Mouse (Mus musculus): ENCODE results near the gene Serpinb1c. TPM values are rescaled to one million over a fixed set of nuclear protein-coding genes. Genes with fewer than 3 reads are reported as not detected.

Gene Serpinb1c
- total and polyA plus RNA-seq, 3 experiments: not detected

DNA sequence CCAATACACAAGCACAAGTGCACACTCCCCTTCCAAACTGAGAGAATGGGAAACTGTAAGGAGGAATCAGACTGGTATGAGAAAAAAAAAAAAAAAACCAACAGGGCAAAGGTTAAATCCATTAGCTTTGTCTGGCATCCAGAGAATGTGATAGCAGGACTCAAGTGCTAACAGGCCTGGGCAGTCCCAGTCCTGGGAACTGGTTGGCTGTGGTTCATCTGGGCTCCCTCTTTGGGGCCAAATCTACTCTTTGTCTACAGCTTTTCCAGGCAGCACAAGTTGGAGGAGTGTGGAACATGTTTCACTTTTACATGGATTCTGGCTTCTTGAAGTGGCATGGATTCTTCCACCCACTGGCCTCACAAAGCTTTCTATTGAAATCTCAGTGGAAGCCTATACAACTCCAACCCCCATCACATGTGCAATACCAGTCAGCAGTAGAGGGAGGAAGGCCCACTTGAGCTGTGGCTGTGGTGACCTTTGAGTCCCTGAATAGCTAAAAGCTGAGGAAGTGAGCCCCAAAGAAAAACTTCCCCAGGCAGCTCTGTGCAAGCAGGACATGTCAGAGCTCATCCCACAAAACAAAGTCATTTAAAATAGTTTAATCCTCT is 14.9 kb upstream of the Serpinb1c start:
- H3K9me3 ChIP-seq (replicated peaks; ENCODE audit: insufficient read depth, low read length): no peaks in the 10 kb centered on the region
- no peak for DNase-seq (ENCODE audit: low read depth, low spot score)
- H3K4me3 ChIP-seq (ENCODE audit: control insufficient read depth in 1 of 2, insufficient read depth in 1 of 2, low read depth in 2 of 2, low read length in 2 of 2): no peak overlapping the region
- no peaks in the 10 kb centered on the region for H3K79me2 ChIP-seq (ENCODE audit: control insufficient read depth, insufficient read depth, low read length, poor library complexity)
- no peak for TF ChIP-seq NRF1 (IDR thresholded peaks at IDR 0.05; ENCODE audit: insufficient read depth, low read depth, low read length, poor library complexity, severe bottlenecking)
- TF ChIP-seq GATA1 (IDR thresholded peaks at IDR 0.05; ENCODE audit: low read depth, low read length): no peak
- no peak for TF ChIP-seq CTCF (IDR thresholded peaks at IDR 0.05 in 2 of 3, conservative IDR thresholded peaks at IDR 0.05 in 1 of 3; ENCODE audit: control insufficient read depth in 1 of 3, insufficient read depth in 1 of 3, low read depth in 2 of 3, low read length in 3 of 3, poor library complexity in 1 of 3, severe bottlenecking in 1 of 3)
- no peak for TF ChIP-seq RAD21 (IDR thresholded peaks at IDR 0.05; ENCODE audit: low read depth, low read length)
- TF ChIP-seq E2F4 (IDR thresholded peaks at IDR 0.05; ENCODE audit: borderline replicate concordance, low read depth, low read length): no peak
- no peak for TF ChIP-seq MYB (IDR thresholded peaks at IDR 0.05; ENCODE audit: low read depth, low read length)
- TF ChIP-seq SMC3 (IDR thresholded peaks at IDR 0.05; ENCODE audit: low read depth, low read length): no peak
- TF ChIP-seq KAT2A (conservative IDR thresholded peaks at IDR 0.05; ENCODE audit: low read depth, low read length): no peak
- no peak for TF ChIP-seq GABPA (IDR thresholded peaks at IDR 0.05; ENCODE audit: low read depth, low read length)
- TF ChIP-seq USF1 (IDR thresholded peaks at IDR 0.05; ENCODE audit: low read depth, low read length): no peak
- no peak for TF ChIP-seq RCOR1 (IDR thresholded peaks at IDR 0.05; ENCODE audit: low read depth, low read length)
- no peak for TF ChIP-seq ETS1 (IDR thresholded peaks at IDR 0.05; ENCODE audit: low read depth, low read length)
- no peak for TF ChIP-seq CHD2 (IDR thresholded peaks at IDR 0.05; ENCODE audit: low read length)
- TF ChIP-seq UBTF (IDR thresholded peaks at IDR 0.05; ENCODE audit: borderline replicate concordance, insufficient read depth, low read depth, low read length): no peak
- no peak for TF ChIP-seq POLR2AphosphoS5 (IDR thresholded peaks at IDR 0.05; ENCODE audit: borderline replicate concordance, low read depth, low read length)
- TF ChIP-seq MAFK (IDR thresholded peaks at IDR 0.05; ENCODE audit: borderline replicate concordance, low read depth, low read length): no peak
- no peak for TF ChIP-seq MEF2A (IDR thresholded peaks at IDR 0.05; ENCODE audit: extremely low read depth, insufficient replicate concordance, low read depth, low read length, poor library complexity, severe bottlenecking)
- no peak for TF ChIP-seq EP300 (IDR thresholded peaks at IDR 0.05; ENCODE audit: low read depth in 1 of 2, low read length in 2 of 2)
- TF ChIP-seq TBP (IDR thresholded peaks at IDR 0.05; ENCODE audit: low read depth, low read length): no peak
- no peak for TF ChIP-seq ZC3H11A (IDR thresholded peaks at IDR 0.05; ENCODE audit: low read depth, low read length)
- H3K27ac ChIP-seq (ENCODE audit: control insufficient read depth, low read depth, low read length): no peak overlapping the region
- no peak overlapping the region for H3K9ac ChIP-seq (ENCODE audit: control insufficient read depth, low read depth, low read length, poor library complexity, severe bottlenecking)
- H3K36me3 ChIP-seq (ENCODE audit: control insufficient read depth in 1 of 2, insufficient read depth in 2 of 2, low read length in 2 of 2): no peaks in the 10 kb centered on the region
- no peaks in the 10 kb centered on the region; a peak in 1 of 4 replicates for H3K4me1 ChIP-seq (ENCODE audit: control insufficient read depth in 1 of 2, insufficient read depth in 2 of 2, low read length in 2 of 2)
- peaks cover 0 to 3% of the 10 kb centered on the region in 2 experiments; a peak in 1 of 4 replicates for H3K27me3 ChIP-seq (ENCODE audit: control insufficient read depth in 1 of 2, insufficient read depth in 2 of 2, low read length in 2 of 2)

Data from MEL (cell line).